8 mouse cellular contexts compared by ENCODE assay signal in the genomic region with DNA sequence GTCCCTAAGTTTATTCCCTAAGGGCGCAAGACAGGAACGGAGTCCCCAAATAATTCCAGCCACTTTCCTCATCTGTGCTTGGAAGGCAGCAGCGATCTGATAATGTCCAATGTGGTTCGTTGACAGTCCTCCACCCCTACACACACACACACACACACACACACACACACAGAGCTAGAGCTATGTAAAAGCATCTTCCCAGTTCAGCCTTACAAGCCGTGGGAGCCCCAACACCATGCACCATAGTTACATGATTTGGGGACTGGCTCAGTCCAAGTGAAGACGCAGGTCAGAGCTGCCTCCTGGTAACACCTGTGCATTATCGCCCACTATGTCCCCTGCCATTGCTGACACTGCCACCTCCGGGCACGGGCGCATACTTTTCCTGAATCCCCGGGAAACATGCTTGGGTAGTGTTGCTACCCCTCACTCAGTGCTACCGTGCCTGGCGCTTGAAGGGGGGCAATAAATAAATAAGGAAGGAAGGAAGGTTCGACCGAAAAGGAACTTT. TPM values are rescaled to one million over a fixed set of nuclear protein-coding genes. Genes with fewer than 3 reads are reported as not detected.
DNase-seq lines count a peak whose midpoint lies in the region; ATAC-seq lines count a peak whose summit lies in the region.

No protein-coding gene starts in this region.

- ATAC-seq in kidney, embryonic 16.5 days (ENCODE audit: low FRiP score, low TSS enrichment) = peak; percentile 33
- peak; percentile 53 for ATAC-seq in hindbrain, embryonic 12.5 days (ENCODE audit: low FRiP score)
- ATAC-seq in midbrain, embryonic 12.5 days (ENCODE audit: low FRiP score, low read depth) = peak; percentile 36

- H3K9ac ChIP-seq in kidney, embryonic 16.5 days (replicated peaks; ENCODE audit: low read length) = peak overlapping the region; percentile 67
- peak overlapping the region; percentile 62 for H3K9ac ChIP-seq in hindbrain, embryonic 12.5 days
- H3K9ac ChIP-seq in midbrain, embryonic 12.5 days (replicated peaks) = peak overlapping the region; percentile 88; the same call in 1 of the 2 replicates

- peak overlapping the region; percentile 22; the same call in 1 of the 2 replicates for H3K27ac ChIP-seq in kidney, embryonic 16.5 days (ENCODE audit: low read length)
- peak overlapping the region; percentile 93 for H3K27ac ChIP-seq in embryonic facial prominence, embryonic 10.5 days (replicated peaks)
- peak overlapping the region; percentile 88; the same call in 1 of the 2 replicates for H3K27ac ChIP-seq in hindbrain, embryonic 12.5 days
- no peak overlapping the region; the same call in none of the 2 replicates for H3K27ac ChIP-seq in midbrain, embryonic 12.5 days (replicated peaks)

- peaks cover 11% of the 10 kb centered on the region for H3K27me3 ChIP-seq in kidney, embryonic 16.5 days (ENCODE audit: insufficient read depth, low read length)
- peaks cover 30% of the 10 kb centered on the region for H3K27me3 ChIP-seq in embryonic facial prominence, embryonic 10.5 days (replicated peaks; ENCODE audit: low read depth, poor library complexity, severe bottlenecking)
- H3K27me3 ChIP-seq in hindbrain, embryonic 12.5 days = peaks cover 21% of the 10 kb centered on the region
- H3K27me3 ChIP-seq in midbrain, embryonic 12.5 days = peaks cover 31% of the 10 kb centered on the region

- peaks cover 27% of the 10 kb centered on the region for H3K4me1 ChIP-seq in kidney, embryonic 16.5 days (ENCODE audit: insufficient read depth, low read length)
- peaks cover 36% of the 10 kb centered on the region for H3K4me1 ChIP-seq in embryonic facial prominence, embryonic 10.5 days
- H3K4me1 ChIP-seq in hindbrain, embryonic 12.5 days = peaks cover 23% of the 10 kb centered on the region
- H3K4me1 ChIP-seq in midbrain, embryonic 12.5 days = peaks cover 33% of the 10 kb centered on the region

- peak overlapping the region; percentile 69 for H3K4me3 ChIP-seq in kidney, embryonic 16.5 days (ENCODE audit: low read length)
- H3K4me3 ChIP-seq in embryonic facial prominence, embryonic 10.5 days = peak overlapping the region; percentile 74
- peak overlapping the region; percentile 70 for H3K4me3 ChIP-seq in hindbrain, embryonic 12.5 days
- peak overlapping the region; percentile 64 for H3K4me3 ChIP-seq in midbrain, embryonic 12.5 days

- under 1% methylated on average over 15 of the region's 15 CpGs for WGBS in kidney, embryonic 16.5 days
- WGBS in embryonic facial prominence, embryonic 10.5 days = under 1% methylated on average over 15 of the region's 15 CpGs
- 1% methylated on average over 15 of the region's 15 CpGs for WGBS in hindbrain, embryonic 12.5 days
- WGBS in midbrain, embryonic 12.5 days = 0% methylated on average over 15 of the region's 15 CpGs

- no peak for DNase-seq in kidney, adult 11 months
- DNase-seq in embryonic facial prominence, embryonic 10.5 days (ENCODE audit: low spot score) = no peak
- no peak for DNase-seq in urinary bladder, adult 18-20 months (ENCODE audit: low spot score in 2 of 2)
- no peak for DNase-seq in c-Kit-positive CD71-positive TER-119-positive erythroid progenitor cells, embryonic 14.5 days (ENCODE audit: low spot score)
- DNase-seq in cerebellum, postnatal 36 days = no peak

- H3K36me3 ChIP-seq in kidney, embryonic 16.5 days (ENCODE audit: insufficient read depth, low read length) = 0 out of 2 replicates have a peak, but pooled peaks cover 2% of the 10 kb centered on the region
- peaks cover 19% of the 10 kb centered on the region for H3K36me3 ChIP-seq in embryonic facial prominence, embryonic 10.5 days (replicated peaks)
- H3K36me3 ChIP-seq in hindbrain, embryonic 12.5 days = peaks cover 2% of the 10 kb centered on the region; the same call in 1 of the 2 replicates
- 0 out of 2 replicates have a peak, but pooled peaks cover 6% of the 10 kb centered on the region for H3K36me3 ChIP-seq in midbrain, embryonic 12.5 days

- H3K4me2 ChIP-seq in kidney, embryonic 16.5 days (replicated peaks; ENCODE audit: low read depth, low read length) = peak overlapping the region; percentile 80
- H3K4me2 ChIP-seq in hindbrain, embryonic 12.5 days (replicated peaks) = peak overlapping the region; percentile 87
- peak overlapping the region; percentile 91 for H3K4me2 ChIP-seq in midbrain, embryonic 12.5 days (replicated peaks)

- H3K9me3 ChIP-seq in kidney, embryonic 16.5 days (ENCODE audit: low read length) = no peaks in the 10 kb centered on the region
- H3K9me3 ChIP-seq in embryonic facial prominence, embryonic 10.5 days = no peaks in the 10 kb centered on the region
- no peaks in the 10 kb centered on the region for H3K9me3 ChIP-seq in hindbrain, embryonic 12.5 days (replicated peaks)
- H3K9me3 ChIP-seq in midbrain, embryonic 12.5 days = no peaks in the 10 kb centered on the region

RNA-seq across cellular contexts. Expression of a gene that starts 51.6 kb away (rescaled TPM):
- polyA plus RNA-seq in kidney, embryonic 16.5 days (2015; fragmentation: Nextera tagmentation; extraction: Ambion mirVana) = 11.9 and 13.1 TPM in 2 replicates
- 15.4 and 17.0 TPM in 2 replicates for polyA plus RNA-seq in embryonic facial prominence, embryonic 10.5 days (2016; fragmentation: Nextera tagmentation; extraction: Ambion mirVana)
- 19.5 and 20.4 TPM in 2 replicates for polyA plus RNA-seq in hindbrain, embryonic 12.5 days (2016; fragmentation: Nextera tagmentation; extraction: Ambion mirVana)
- polyA plus RNA-seq in midbrain, embryonic 12.5 days (2016; fragmentation: Nextera tagmentation; extraction: Ambion mirVana) = 14.9 and 16.3 TPM in 2 replicates
